Mouse (Mus musculus): ENCODE results near the gene Kifc5b.
"Not testable (repeated sequence)": the region's sequence is repeated elsewhere in the genome, so short reads cannot be mapped to it uniquely, and the experiment has no call there.

Kifc5b gene

GRCm38 (mm10) chr17:26919516-26919915 is 2.6 kb downstream of the Kifc5b start:
- DNase-seq, result not testable (repeated sequence)

- not testable (repeated sequence) for DNase-seq
These were observed 5.5 kb downstream of the Kifc5b start for GRCm38 (mm10) chr17:26922368-26922767.

GRCm38 (mm10) chr17:26925414-26925813 is 8.5 kb downstream of the Kifc5b start:
- DNase-seq, result not testable (repeated sequence)

GRCm38 (mm10) chr17:26931795-26932194 is 14.9 kb downstream of the Kifc5b start:
- peak; percentile 28 to 39 for DNase-seq

- DNase-seq, result peak; percentile 95 to 98
These were observed 16.0 kb downstream of the Kifc5b start, which contains the start of gene Phf1 for GRCm38 (mm10) chr17:26932839-26933398. TSS of gene Phf1 (plus strand) at chr17:26933052.

GRCm38 (mm10) chr17:26933419-26933818 is 16.5 kb downstream of the Kifc5b start:
- no peak for DNase-seq

GRCm38 (mm10) chr17:26933885-26934827 is 17.3 kb downstream of the Kifc5b start:
- DNase-seq, result peak in 1 of 2 experiments; percentile 17

GRCm38 (mm10) chr17:26935027-26935426 is 18.1 kb downstream of the Kifc5b start:
- no peak for DNase-seq

GRCm38 (mm10) chr17:26936453-26936852 is 19.6 kb downstream of the Kifc5b start:
- no peak for DNase-seq

GRCm38 (mm10) chr17:26936921-26937695 is 20.2 kb downstream of the Kifc5b start:
- DNase-seq, result no peak

GRCm38 (mm10) chr17:26937883-26938695 is 21.2 kb downstream of the Kifc5b start:
- no peak for DNase-seq

- DNase-seq, result peak; percentile 45 to 55
These were observed 21.8 kb downstream of the Kifc5b start for GRCm38 (mm10) chr17:26938731-26939130.

- peak; percentile 100 for DNase-seq
These were observed 22.5 kb downstream of the Kifc5b start, which contains the start of gene Cuta for GRCm38 (mm10) chr17:26939178-26939972. TSS of gene Cuta (minus strand) at chr17:26939569.

- no peak for DNase-seq
These were observed 23.0 kb downstream of the Kifc5b start for GRCm38 (mm10) chr17:26939973-26940300.

GRCm38 (mm10) chr17:26941031-26941789 is 24.3 kb downstream of the Kifc5b start, which contains the start of gene Syngap1:
TSS of gene Syngap1 (plus strand) at chr17:26941253.
- DNase-seq, result peak; percentile 66 to 77

- DNase-seq, result no peak
These were observed 25.1 kb downstream of the Kifc5b start for GRCm38 (mm10) chr17:26941841-26942570.

- no peak for DNase-seq
These were observed 29.1 kb downstream of the Kifc5b start for GRCm38 (mm10) chr17:26945824-26946495.

- peak; percentile 88 to 91 for DNase-seq
These were observed 29.7 kb downstream of the Kifc5b start for GRCm38 (mm10) chr17:26946567-26946966.
